Mouse (Mus musculus) midbrain, embryonic 11.5 days (tissue): ENCODE data around the gene Gm42791. TPM values are rescaled to one million over a fixed set of nuclear protein-coding genes. Genes with fewer than 3 reads are reported as not detected.
A peak's percentile ranks its signal among the peaks of the same experiment; 100 is the strongest.

Experiments used
- ATAC-seq: fragments of 200-750 bp; cut with Nextera tagmentation; 2 replicates; pipeline ENCODE4 v1.8.0; 2017; ENCODE audit warnings: moderate TSS enrichment, moderate library complexity; ENCODE audit not compliant: low FRiP score
- DNase-seq: peaks from one replicate; pipeline ENCODE4 v3.0.0; 2015; ENCODE audit warnings: low spot score; ENCODE audit errors: missing footprints
- H3K27ac ChIP-seq: fragments of 300-500 bp; sonication (generic); 2 replicates; pipeline ENCODE4 v1.5.1; 2014; ENCODE audit warnings: low read depth, low read length
- H3K27me3 ChIP-seq: fragments of 300-500 bp; sonication (generic); 2 replicates; pipeline ENCODE4 v1.6.1; 2014; ENCODE audit warnings: mild to moderate bottlenecking, low read length, moderate library complexity, mixed read lengths; ENCODE audit not compliant: control insufficient read depth, insufficient read depth
- H3K36me3 ChIP-seq: fragments of 300-500 bp; sonication (generic); 2 replicates; pipeline ENCODE4 v1.6.1; 2014; ENCODE audit warnings: mild to moderate bottlenecking, low read length, moderate library complexity, mixed read lengths; ENCODE audit not compliant: control insufficient read depth, insufficient read depth
- H3K4me1 ChIP-seq: fragments of 300-500 bp; sonication (generic); 2 replicates; pipeline ENCODE4 v1.6.1; 2014; ENCODE audit warnings: low read length; ENCODE audit not compliant: control insufficient read depth, insufficient read depth
- H3K4me2 ChIP-seq: fragments of 300-500 bp; sonication (generic); 2 replicates; pipeline ENCODE4 v1.6.1; 2014; ENCODE audit warnings: mild to moderate bottlenecking, moderate library complexity
- H3K4me3 ChIP-seq: fragments of 300-500 bp; sonication (generic); 2 replicates; pipeline ENCODE4 v1.5.1; 2014; ENCODE audit warnings: low read depth, low read length
- H3K9ac ChIP-seq: fragments of 300-500 bp; sonication (generic); 2 replicates; pipeline ENCODE4 v1.6.1; 2014; ENCODE audit warnings: low read length
- H3K9me3 ChIP-seq: fragments of 300-500 bp; sonication (generic); 2 replicates; pipeline ENCODE4 v1.6.1; 2016; ENCODE audit warnings: low read length; ENCODE audit not compliant: control insufficient read depth
- WGBS: fragments of 180-500 bp; shearing (Covaris S2); extraction: QIAGEN DNeasy Blood & Tissue Kit; methylation state at CpG from one replicate; pipeline ENCODE4 v1.1.7; 2014; 5-methylcytosine and 5-hydroxymethylcytosine counted together
- polyA plus RNA-seq: library from polyadenylated mRNA; unstranded; fragments of >200 nt; fragmentation: Nextera tagmentation; extraction: Ambion mirVana; gene quantifications from 2 replicates; pipeline ENCODE4 v1.2.1, GENCODE M21; 2014

The Gm42791 gene
- polyA plus RNA-seq, 1 experiment from 2014 or later: 2.0 TPM

- H3K27me3 ChIP-seq: no peaks in the 10 kb centered on the region
- WGBS: 94% methylated on average over 11 of the region's 11 CpGs
- H3K9me3 ChIP-seq: peaks cover 4% of the 10 kb centered on the region
- no peaks in the 10 kb centered on the region for H3K36me3 ChIP-seq
- DNase-seq: no peak
- H3K4me3 ChIP-seq: no peak overlapping the region
- no peak overlapping the region for H3K27ac ChIP-seq
- no peak overlapping the region for H3K4me2 ChIP-seq
- H3K4me1 ChIP-seq: peaks cover 7% of the 10 kb centered on the region
- no peak for ATAC-seq
- no peak overlapping the region for H3K9ac ChIP-seq
Measured at GRCm38 (mm10) chr5:148992598-148992997, 2.3 kb downstream of the Gm42791 start.

- 77% methylated on average over 12 of the region's 12 CpGs for WGBS
- no peaks in the 10 kb centered on the region for H3K36me3 ChIP-seq
- no peak for DNase-seq
- H3K4me1 ChIP-seq: peaks cover 7% of the 10 kb centered on the region
- H3K27ac ChIP-seq: no peak overlapping the region
- H3K9me3 ChIP-seq: peaks cover 4% of the 10 kb centered on the region
- no peak for ATAC-seq
- H3K27me3 ChIP-seq: no peaks in the 10 kb centered on the region
- H3K4me3 ChIP-seq: no peak overlapping the region
- no peak overlapping the region for H3K4me2 ChIP-seq
- H3K9ac ChIP-seq: no peak overlapping the region
Measured at GRCm38 (mm10) chr5:148990891-148991311, 4.0 kb downstream of the Gm42791 start.

GRCm38 (mm10) chr5:148989480-148989879, 5.5 kb downstream of the Gm42791 start:
- Histone ChIP-seq H3K27ac (no peak overlapping the region), H3K36me3 (no peaks in the 10 kb centered on the region), H3K9me3 (peaks cover 4% of the 10 kb centered on the region), H3K4me2 (no peak overlapping the region), H3K27me3 (no peaks in the 10 kb centered on the region), H3K4me1 (peaks cover 4% of the 10 kb centered on the region), H3K9ac (no peak overlapping the region), H3K4me3 (no peak overlapping the region)
- no peak for DNase-seq
- 84% methylated on average over 7 of the region's 7 CpGs for WGBS
- ATAC-seq: no peak

GRCm38 (mm10) chr5:148984961-148985360, 10.0 kb downstream of the Gm42791 start:
- Histone ChIP-seq H3K9ac (no peak overlapping the region), H3K27me3 (no peaks in the 10 kb centered on the region), H3K4me2 (no peak overlapping the region), H3K9me3 (peaks cover 4% of the 10 kb centered on the region), H3K27ac (no peak overlapping the region), H3K4me3 (no peak overlapping the region), H3K36me3 (no peaks in the 10 kb centered on the region), H3K4me1 (no peaks in the 10 kb centered on the region)
- ATAC-seq (no peak), DNase-seq (no peak)
- 37% methylated on average over 13 of the region's 13 CpGs for WGBS

DNA sequence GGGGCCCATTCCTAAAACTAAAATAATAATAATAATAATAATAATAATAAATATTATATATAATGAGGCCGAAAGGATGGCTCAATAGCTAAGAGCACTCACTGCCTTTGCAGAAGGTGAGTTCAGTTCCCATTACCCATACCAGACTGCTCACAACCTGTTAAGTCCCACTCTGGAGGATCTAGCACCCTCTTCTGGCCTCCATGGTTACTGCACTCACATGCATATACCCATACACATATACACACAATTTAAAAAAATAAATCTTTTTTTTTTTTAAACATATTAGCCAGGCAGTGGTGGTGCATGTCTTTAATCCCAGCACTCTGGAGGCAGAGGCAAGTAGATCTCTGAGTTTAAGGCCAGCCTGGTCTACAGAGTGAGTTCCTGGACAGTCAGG, 11.3 kb downstream of the Gm42791 start:
- H3K4me2 ChIP-seq: no peak overlapping the region
- ATAC-seq (no peak), DNase-seq (no peak)
- H3K4me1 ChIP-seq: no peaks in the 10 kb centered on the region
- WGBS: 94% methylated on average over 1 of the region's 1 CpGs
- no peak overlapping the region for H3K27ac ChIP-seq
- H3K9ac ChIP-seq: no peak overlapping the region
- H3K4me3 ChIP-seq: no peak overlapping the region
- H3K9me3 ChIP-seq: peaks cover 4% of the 10 kb centered on the region
- no peaks in the 10 kb centered on the region for H3K27me3 ChIP-seq
- H3K36me3 ChIP-seq: no peaks in the 10 kb centered on the region

DNA sequence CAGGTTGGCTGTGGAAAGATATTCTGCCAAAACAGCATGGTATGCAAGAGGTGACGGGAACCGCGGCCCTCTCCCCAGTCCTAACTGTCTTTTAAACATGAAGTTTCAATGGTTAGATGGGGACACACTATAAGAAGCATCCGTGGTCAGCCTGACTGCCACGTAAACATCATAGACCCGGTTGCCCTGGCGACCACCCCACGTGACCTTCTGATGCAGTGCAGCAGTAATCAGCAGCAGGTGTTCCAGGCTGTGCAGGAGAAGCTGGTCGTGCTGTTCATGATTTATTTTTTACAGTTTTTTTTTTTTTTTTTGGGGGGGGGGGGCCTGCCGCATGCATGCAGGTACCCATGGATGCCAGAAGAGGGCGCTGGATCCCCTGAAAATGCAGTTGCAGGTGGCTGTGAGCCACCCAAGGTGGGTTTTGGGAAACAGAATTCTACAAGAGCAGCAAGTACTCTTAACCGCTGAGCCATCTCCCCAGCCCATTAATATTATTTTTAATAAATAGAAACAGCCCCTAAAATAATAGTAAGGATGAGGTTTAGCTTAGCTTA, 11.8 kb downstream of the Gm42791 start:
- Histone ChIP-seq H3K4me3 (no peak overlapping the region), H3K36me3 (no peaks in the 10 kb centered on the region), H3K4me1 (peaks cover 1% of the 10 kb centered on the region; the same call in 1 of the 2 replicates), H3K27ac (no peak overlapping the region), H3K27me3 (no peaks in the 10 kb centered on the region), H3K9me3 (peaks cover 4% of the 10 kb centered on the region), H3K4me2 (no peak overlapping the region), H3K9ac (no peak overlapping the region)
- WGBS: 81% methylated on average over 12 of the region's 12 CpGs
- ATAC-seq: no peak
- DNase-seq: no peak

GRCm38 (mm10) chr5:148982396-148982795, 12.6 kb downstream of the Gm42791 start:
- Histone ChIP-seq H3K4me1 (peaks cover 8% of the 10 kb centered on the region; the same call in 1 of the 2 replicates), H3K4me2 (no peak overlapping the region), H3K9ac (no peak overlapping the region), H3K36me3 (no peaks in the 10 kb centered on the region), H3K9me3 (no peaks in the 10 kb centered on the region; the same call in 1 of the 2 replicates), H3K27me3 (no peaks in the 10 kb centered on the region), H3K4me3 (no peak overlapping the region), H3K27ac (no peak overlapping the region)
- ATAC-seq: no peak
- no peak for DNase-seq
- WGBS: 94% methylated on average over 7 of the region's 7 CpGs

GRCm38 (mm10) chr5:148980607-148981006, 14.3 kb downstream of the Gm42791 start:
- Histone ChIP-seq H3K9me3 (no peaks in the 10 kb centered on the region; the same call in 1 of the 2 replicates), H3K4me3 (no peak overlapping the region), H3K4me2 (no peak overlapping the region), H3K4me1 (peaks cover 8% of the 10 kb centered on the region; the same call in 1 of the 2 replicates), H3K36me3 (no peaks in the 10 kb centered on the region), H3K9ac (no peak overlapping the region), H3K27me3 (no peaks in the 10 kb centered on the region), H3K27ac (no peak overlapping the region)
- WGBS: 63% methylated on average over 6 of the region's 6 CpGs
- DNase-seq (no peak), ATAC-seq (peak; percentile 55; the same call in 1 of the 2 replicates)

DNA sequence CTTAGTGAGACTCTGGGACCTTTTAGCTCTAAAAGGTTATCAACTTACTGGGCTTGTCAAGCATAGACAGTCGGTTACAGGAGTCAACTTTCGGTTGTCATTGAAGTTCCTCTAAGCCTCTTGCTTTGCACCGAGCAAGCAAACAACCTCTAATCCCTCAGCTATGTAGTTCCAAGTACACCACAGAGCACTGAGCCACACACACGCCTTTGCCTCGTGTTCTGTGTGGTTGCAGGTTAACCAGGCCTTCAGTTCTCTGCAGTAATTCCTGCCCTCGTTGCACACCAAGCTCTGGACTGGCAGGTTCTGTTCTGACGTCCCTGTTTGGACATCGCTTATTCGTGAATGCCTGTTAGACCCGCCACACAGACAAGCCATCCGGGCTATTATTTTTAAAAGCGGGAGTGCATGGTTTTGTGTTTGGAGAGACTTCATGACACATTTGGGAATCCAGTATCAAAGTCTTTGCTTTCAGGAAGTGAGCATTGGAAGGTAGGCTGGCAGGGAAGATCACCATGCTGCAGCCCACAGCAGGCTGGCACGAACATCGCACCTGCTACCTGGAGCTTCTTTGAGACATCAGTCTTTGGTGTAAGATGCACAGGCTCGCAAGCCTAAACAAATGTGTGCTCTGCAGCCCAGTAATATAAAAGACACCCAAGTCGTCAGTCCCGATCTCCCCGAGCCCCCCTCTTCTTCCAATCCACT, 16.3 kb downstream of the Gm42791 start:
- Histone ChIP-seq H3K9me3 (no peaks in the 10 kb centered on the region), H3K27me3 (no peaks in the 10 kb centered on the region), H3K4me3 (no peak overlapping the region), H3K9ac (no peak overlapping the region), H3K36me3 (no peaks in the 10 kb centered on the region), H3K4me1 (peaks cover 8% of the 10 kb centered on the region; the same call in 1 of the 2 replicates), H3K27ac (no peak overlapping the region), H3K4me2 (no peak overlapping the region)
- ATAC-seq (no peak), DNase-seq (no peak)
- 66% methylated on average over 18 of the region's 18 CpGs for WGBS
